8 mouse cellular contexts compared by ENCODE assay signal in genomic region chr8:105476628-105477413, GRCm38 (mm10). TPM values are rescaled to one million over a fixed set of nuclear protein-coding genes. Genes with fewer than 3 reads are reported as not detected.
DNase-seq lines count a peak whose midpoint lies in the region; ATAC-seq lines count a peak whose summit lies in the region.

No protein-coding gene starts in this region.

- peaks cover 21% of the 10 kb centered on the region for H3K36me3 ChIP-seq in limb, embryonic 10.5 days

- 35% methylated on average over 25 of the region's 25 CpGs for WGBS in limb, embryonic 10.5 days

- H3K9me3 ChIP-seq in limb, embryonic 10.5 days (replicated peaks), result no peaks in the 10 kb centered on the region

- H3K27ac ChIP-seq in limb, embryonic 10.5 days, result peak overlapping the region; percentile 9; the same call in 1 of the 2 replicates

- no peak overlapping the region for H3K4me3 ChIP-seq in limb, embryonic 10.5 days

- peaks cover 65% of the 10 kb centered on the region for H3K4me1 ChIP-seq in limb, embryonic 10.5 days

- DNase-seq in heart, adult 11 months, result peak; percentile 96
- DNase-seq in heart, adult 8-10 months (ENCODE audit: low spot score), result no peak
- DNase-seq in 416B (ENCODE audit: low read depth), result peak; percentile 34
- DNase-seq in brain, adult 2 months (ENCODE audit: low read depth, low spot score), result peak; percentile 70
- peak; percentile 65 for DNase-seq in gastrocnemius, adult 18-20 months (ENCODE audit: low spot score)
- DNase-seq in limb, embryonic 10.5 days (ENCODE audit: low spot score), result peak; percentile 73
- no peak for DNase-seq in right cerebral cortex, postnatal 36 days (ENCODE audit: low spot score in 2 of 2)

- peak; percentile 57; the same call in 1 of the 2 replicates for ATAC-seq in monocyte, adult 5-6 weeks (replicated peaks; ENCODE audit: insufficient number of reproducible peaks, low FRiP score, low TSS enrichment, poor library complexity, severe bottlenecking)

- H3K27me3 ChIP-seq in limb, embryonic 10.5 days (ENCODE audit: low read depth, poor library complexity, severe bottlenecking), result peaks cover 44% of the 10 kb centered on the region

RNA-seq across cellular contexts. Expression of gene Tppp3, which starts 5.5 kb away (rescaled TPM):
- 10 to 100 TPM; 25.8 to 42.5 (median 34.9) TPM for total RNA-seq in heart, adult 8-10 months (2022)
- total RNA-seq in gastrocnemius, adult 18-20 months (2021), result 10 to 100 TPM; 47.9 to 56.7 TPM
- polyA plus RNA-seq in limb, embryonic 10.5 days (2016; fragmentation: Nextera tagmentation; extraction: Ambion mirVana), result 8.4 and 13.5 TPM in 2 replicates
- total RNA-seq in monocyte, adult 5-6 weeks (2017), result 164 to 258 TPM (median 248 TPM) in 3 replicates

RNA-seq across cellular contexts. Expression of gene Zdhhc1, which starts 19.9 kb away (rescaled TPM):
- total RNA-seq in heart, adult 8-10 months (2022), result 10 to 100 TPM; 13.0 to 15.3 (median 13.5) TPM
- 10 to 100 TPM; 10.3 to 11.6 TPM for total RNA-seq in gastrocnemius, adult 18-20 months (2021)
- polyA plus RNA-seq in limb, embryonic 10.5 days (2016; fragmentation: Nextera tagmentation; extraction: Ambion mirVana), result 18.9 and 25.3 TPM in 2 replicates
- 0.43 to 0.49 TPM (median 0.48 TPM) in 3 replicates for total RNA-seq in monocyte, adult 5-6 weeks (2017)

RNA-seq across cellular contexts. Expression of gene Hsd11b2, which starts 41.7 kb away (rescaled TPM):
- total RNA-seq in heart, adult 8-10 months (2022), result under 1 TPM in 1 of 4 experiments, not detected in 3; 0.22 TPM
- total RNA-seq in gastrocnemius, adult 18-20 months (2021), result under 1 TPM in 1 of 2 experiments, not detected in 1; 0.11 TPM
- 78.2 and 83.2 TPM in 2 replicates for polyA plus RNA-seq in limb, embryonic 10.5 days (2016; fragmentation: Nextera tagmentation; extraction: Ambion mirVana)
- total RNA-seq in monocyte, adult 5-6 weeks (2017), result not detected in 3 replicates

Comparison
In these comparisons a context has a peak if more than half of its experiments do, and no peak if none do; other contexts are left out.
1. DNase-seq: peak in heart, adult 11 months (single experiment), 416B (single experiment), brain, adult 2 months (single experiment), gastrocnemius, adult 18-20 months (single experiment) and limb, embryonic 10.5 days (single experiment); none in heart, adult 8-10 months (single experiment) and right cerebral cortex, postnatal 36 days (0 of 2).